Mouse (Mus musculus) forebrain, embryonic 11.5 days (tissue): ENCODE data around the gene Dok5. TPM values are rescaled to one million over a fixed set of nuclear protein-coding genes. Genes with fewer than 3 reads are reported as not detected.

Experiments used
- ATAC-seq: fragments of 200-750 bp; cut with Nextera tagmentation; replicated peaks from 2 replicates; pipeline ENCODE4 v1.8.0; 2017; ENCODE audit warnings: moderate TSS enrichment; ENCODE audit not compliant: low FRiP score
- DNase-seq: peaks from one replicate; pipeline ENCODE4 v3.0.0-alpha.2; 2017; ENCODE audit warnings: low spot score
- H3K27ac ChIP-seq: fragments of 300-500 bp; sonication (generic); 2 replicates; pipeline ENCODE4 v1.5.1; 2014; ENCODE audit warnings: low read depth, low read length
- H3K27me3 ChIP-seq: fragments of 300-500 bp; sonication (generic); 2 replicates; pipeline ENCODE4 v1.6.1; 2014; ENCODE audit warnings: mild to moderate bottlenecking, low read length, mixed read lengths; ENCODE audit not compliant: control insufficient read depth, insufficient read depth
- H3K36me3 ChIP-seq: fragments of 300-500 bp; sonication (generic); 2 replicates; pipeline ENCODE4 v1.6.1; 2014; ENCODE audit warnings: mild to moderate bottlenecking, low read length, moderate library complexity, mixed read lengths; ENCODE audit not compliant: control insufficient read depth, insufficient read depth
- H3K4me1 ChIP-seq: fragments of 300-500 bp; sonication (generic); replicated peaks from 2 replicates; pipeline ENCODE4 v1.6.1; 2014; ENCODE audit warnings: low read length, mixed read lengths; ENCODE audit not compliant: control insufficient read depth, insufficient read depth
- H3K4me2 ChIP-seq: fragments of 300-500 bp; sonication (generic); 2 replicates; pipeline ENCODE4 v1.6.1; 2014; ENCODE audit warnings: low read depth, mild to moderate bottlenecking, low read length, moderate library complexity, mixed read lengths; ENCODE audit not compliant: severe bottlenecking
- H3K4me3 ChIP-seq: fragments of 300-500 bp; sonication (generic); 2 replicates; pipeline ENCODE4 v1.5.1; 2014; ENCODE audit warnings: low read depth, low read length
- H3K9ac ChIP-seq: fragments of 300-500 bp; sonication (generic); 2 replicates; pipeline ENCODE4 v1.6.1; 2014; ENCODE audit warnings: low read length
- H3K9me3 ChIP-seq: fragments of 300-500 bp; sonication (generic); 2 replicates; pipeline ENCODE4 v1.6.1; 2016; ENCODE audit warnings: low read length, mixed read lengths; ENCODE audit not compliant: control insufficient read depth
- WGBS: fragments of 180-500 bp; shearing (Covaris S2); extraction: QIAGEN DNeasy Blood & Tissue Kit; methylation state at CpG from one replicate; pipeline ENCODE4 v1.1.7; 2014; 5-methylcytosine and 5-hydroxymethylcytosine counted together
- polyA plus RNA-seq: library from polyadenylated mRNA; unstranded; fragments of >200 nt; fragmentation: Nextera tagmentation; extraction: Ambion mirVana; gene quantifications from 2 replicates; pipeline ENCODE4 v1.2.1, GENCODE M21; 2014

Dok5 gene
- polyA plus RNA-seq, 1 experiment from 2014 or later: 6.2 TPM

GRCm38 (mm10) chr2:170845511-170845910 is 113.9 kb downstream of the Dok5 start:
- H3K4me1 ChIP-seq: 0 out of 2 replicates have a peak, but pooled peaks cover 2% of the 10 kb centered on the region
- H3K27ac ChIP-seq: no peak overlapping the region
- no peaks in the 10 kb centered on the region for H3K27me3 ChIP-seq
- DNase-seq (peak; percentile 45), ATAC-seq (0 out of 2 replicates have a peak, but pooled peaks have one; percentile 4)
- no peaks in the 10 kb centered on the region; the same call in 1 of the 2 replicates for H3K9me3 ChIP-seq
- H3K36me3 ChIP-seq: no peaks in the 10 kb centered on the region
- WGBS: 66% methylated on average over 10 of the region's 10 CpGs
- H3K9ac ChIP-seq: no peak overlapping the region
- no peak overlapping the region for H3K4me3 ChIP-seq
- H3K4me2 ChIP-seq: no peak overlapping the region

GRCm38 (mm10) chr2:170850058-170850457 is 118.5 kb downstream of the Dok5 start:
- Histone ChIP-seq H3K4me3 (no peak overlapping the region), H3K4me2 (no peak overlapping the region), H3K9me3 (no peaks in the 10 kb centered on the region; the same call in 1 of the 2 replicates), H3K27me3 (no peaks in the 10 kb centered on the region), H3K9ac (no peak overlapping the region), H3K36me3 (no peaks in the 10 kb centered on the region), H3K4me1 (peaks cover 3% of the 10 kb centered on the region; the same call in 1 of the 2 replicates), H3K27ac (no peak overlapping the region)
- WGBS: 94% methylated on average over 4 of the region's 4 CpGs
- DNase-seq (no peak), ATAC-seq (no peak)

- Histone ChIP-seq H3K27ac (no peak overlapping the region), H3K36me3 (no peaks in the 10 kb centered on the region), H3K27me3 (no peaks in the 10 kb centered on the region), H3K4me1 (peaks cover 2% of the 10 kb centered on the region; the same call in 1 of the 2 replicates), H3K4me2 (no peak overlapping the region), H3K9me3 (no peaks in the 10 kb centered on the region; the same call in 1 of the 2 replicates), H3K9ac (no peak overlapping the region), H3K4me3 (no peak overlapping the region)
- ATAC-seq: no peak
- 91% methylated on average over 6 of the region's 6 CpGs for WGBS
- DNase-seq: no peak
Measured at GRCm38 (mm10) chr2:170852337-170852736, 120.7 kb downstream of the Dok5 start.

GRCm38 (mm10) chr2:170855210-170855609 is 123.6 kb downstream of the Dok5 start:
- H3K4me1 ChIP-seq: peaks cover 2% of the 10 kb centered on the region; the same call in 1 of the 2 replicates
- WGBS: 41% methylated on average over 3 of the region's 3 CpGs

GRCm38 (mm10) chr2:170856085-170856484 is 124.5 kb downstream of the Dok5 start:
- H3K27me3 ChIP-seq: no peaks in the 10 kb centered on the region
- H3K9ac ChIP-seq: no peak overlapping the region
- DNase-seq (no peak), ATAC-seq (no peak)
- no peak overlapping the region for H3K4me3 ChIP-seq
- H3K4me2 ChIP-seq: no peak overlapping the region
- H3K36me3 ChIP-seq: no peaks in the 10 kb centered on the region
- H3K9me3 ChIP-seq: no peaks in the 10 kb centered on the region
- no peak overlapping the region for H3K27ac ChIP-seq
- 78% methylated on average over 5 of the region's 5 CpGs for WGBS
- peaks cover 2% of the 10 kb centered on the region; the same call in 1 of the 2 replicates for H3K4me1 ChIP-seq

More at GRCm38 (mm10) chr2:170855210-170855609, 123.6 kb downstream of the Dok5 start:
- H3K9ac ChIP-seq: no peak overlapping the region
- no peak overlapping the region for H3K4me3 ChIP-seq
- DNase-seq (no peak), ATAC-seq (no peak)
- no peaks in the 10 kb centered on the region for H3K27me3 ChIP-seq
- no peaks in the 10 kb centered on the region for H3K9me3 ChIP-seq
- H3K36me3 ChIP-seq: no peaks in the 10 kb centered on the region
- H3K4me2 ChIP-seq: no peak overlapping the region
- no peak overlapping the region for H3K27ac ChIP-seq

GRCm38 (mm10) chr2:170857507-170857906 is 125.9 kb downstream of the Dok5 start:
- Histone ChIP-seq H3K4me3 (no peak overlapping the region), H3K9ac (no peak overlapping the region), H3K27ac (no peak overlapping the region), H3K4me1 (peaks cover 2% of the 10 kb centered on the region; the same call in 1 of the 2 replicates), H3K27me3 (no peaks in the 10 kb centered on the region), H3K4me2 (no peak overlapping the region), H3K9me3 (no peaks in the 10 kb centered on the region), H3K36me3 (no peaks in the 10 kb centered on the region)
- WGBS: 67% methylated on average over 7 of the region's 7 CpGs
- no peak for DNase-seq
- ATAC-seq: no peak

- H3K36me3 ChIP-seq: no peaks in the 10 kb centered on the region
- DNase-seq (no peak), ATAC-seq (no peak)
- H3K4me1 ChIP-seq: peaks cover 2% of the 10 kb centered on the region; the same call in 1 of the 2 replicates
- H3K9me3 ChIP-seq: no peaks in the 10 kb centered on the region
- H3K27me3 ChIP-seq: no peaks in the 10 kb centered on the region
- H3K4me3 ChIP-seq: no peak overlapping the region
- no peak overlapping the region for H3K4me2 ChIP-seq
- 32% methylated on average over 3 of the region's 3 CpGs for WGBS
- H3K27ac ChIP-seq: no peak overlapping the region
- H3K9ac ChIP-seq: no peak overlapping the region
Measured at GRCm38 (mm10) chr2:170858640-170859039, 127.0 kb downstream of the Dok5 start.

GRCm38 (mm10) chr2:170860576-170860975 is 129.0 kb downstream of the Dok5 start:
- WGBS: 69% methylated on average over 4 of the region's 4 CpGs
- no peak overlapping the region for H3K27ac ChIP-seq
- no peaks in the 10 kb centered on the region for H3K9me3 ChIP-seq
- no peak for ATAC-seq
- DNase-seq: no peak
- H3K36me3 ChIP-seq: no peaks in the 10 kb centered on the region
- no peak overlapping the region for H3K9ac ChIP-seq
- H3K4me1 ChIP-seq: no peaks in the 10 kb centered on the region
- H3K4me3 ChIP-seq: no peak overlapping the region
- H3K27me3 ChIP-seq: no peaks in the 10 kb centered on the region
- H3K4me2 ChIP-seq: no peak overlapping the region

GRCm38 (mm10) chr2:170862799-170863198 is 131.2 kb downstream of the Dok5 start:
- Histone ChIP-seq H3K4me1 (no peaks in the 10 kb centered on the region), H3K27me3 (no peaks in the 10 kb centered on the region), H3K4me3 (no peak overlapping the region), H3K9me3 (no peaks in the 10 kb centered on the region), H3K36me3 (no peaks in the 10 kb centered on the region), H3K27ac (no peak overlapping the region), H3K4me2 (no peak overlapping the region), H3K9ac (no peak overlapping the region)
- DNase-seq (no peak), ATAC-seq (no peak)
- 88% methylated on average over 9 of the region's 9 CpGs for WGBS
